Mouse (Mus musculus): ENCODE data around the gene Rac2. TPM values are rescaled to one million over a fixed set of nuclear protein-coding genes. Genes with fewer than 3 reads are reported as not detected.

Gene Rac2
- polyA plus RNA-seq, 1 experiment: 117 TPM

DNA sequence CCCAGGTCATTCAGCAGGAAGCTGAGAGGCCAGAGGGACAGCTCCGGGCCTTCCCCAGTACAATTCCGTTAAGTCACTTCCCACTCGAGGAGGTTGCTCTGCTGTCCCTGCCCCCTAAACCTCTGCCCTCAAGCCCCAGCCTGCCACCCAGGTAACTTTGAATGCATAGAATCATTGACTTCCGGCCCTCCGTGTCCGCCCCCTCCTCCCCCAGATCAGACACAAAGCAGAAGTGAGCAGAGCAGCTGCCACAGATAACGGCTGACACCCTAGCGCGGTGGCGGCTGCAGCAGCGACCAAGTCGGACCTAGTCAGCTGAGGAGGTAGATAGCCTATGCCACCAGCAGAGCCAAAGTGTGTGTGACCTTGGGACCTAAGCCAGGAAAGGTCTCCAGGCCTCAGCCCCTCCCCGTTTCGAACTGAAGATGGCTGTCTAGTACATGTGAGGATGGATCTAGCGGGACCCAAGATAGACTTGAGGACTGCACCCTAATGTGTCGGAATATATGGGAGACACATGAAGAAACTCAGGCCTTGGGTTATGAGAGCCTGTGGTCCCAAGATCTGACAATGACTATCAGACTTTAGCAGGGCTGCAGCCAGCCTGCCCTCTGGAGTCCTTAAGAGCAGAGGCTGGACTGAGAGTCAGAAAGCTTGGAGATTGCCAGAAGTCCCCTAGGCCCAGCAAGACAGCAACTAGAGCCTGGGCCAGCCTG lies 871 bp downstream of the Rac2 start:
- DNase-seq: no peak
- no peak overlapping the region for H3K27ac ChIP-seq (ENCODE audit: insufficient read depth, low read depth, low read length)
- H3K36me3 ChIP-seq (ENCODE audit: control insufficient read depth, insufficient read depth, low read length): no peaks in the 10 kb centered on the region
- H3K4me3 ChIP-seq (ENCODE audit: insufficient read depth, low read depth, low read length): no peak overlapping the region
- H3K27me3 ChIP-seq (replicated peaks; ENCODE audit: control insufficient read depth, insufficient read depth, low read length): no peaks in the 10 kb centered on the region
- WGBS: 51% methylated on average over 16 of the region's 16 CpGs
- TF ChIP-seq POLR2A (IDR thresholded peaks at IDR 0.05; ENCODE audit: low read depth, low read length) (no peak), CTCF (conservative IDR thresholded peaks at IDR 0.05; ENCODE audit: insufficient read depth, insufficient read length, low read depth, low read length) (no peak)
- no peaks in the 10 kb centered on the region for H3K4me1 ChIP-seq (ENCODE audit: control insufficient read depth, insufficient read depth, low read length)

DNA sequence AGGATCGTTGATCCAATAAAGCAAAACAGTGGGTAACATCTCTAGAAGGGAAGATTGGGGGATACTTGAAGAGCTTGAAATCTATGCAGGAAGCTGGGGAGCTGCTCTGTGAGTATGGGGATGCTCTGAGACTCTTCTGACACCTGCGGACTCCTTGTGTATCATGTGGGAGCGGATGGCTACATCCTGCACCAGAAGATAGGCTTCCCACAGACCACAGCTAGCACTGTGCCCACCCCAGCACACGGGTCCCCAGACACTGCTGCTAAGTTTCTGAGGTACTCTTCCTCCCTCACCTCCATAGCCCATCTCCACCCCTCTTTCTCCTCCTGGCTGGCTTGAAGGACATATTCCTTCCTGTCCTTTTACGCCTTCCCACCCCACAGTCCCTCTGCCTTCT lies 2.4 kb downstream of the Rac2 start:
- no peaks in the 10 kb centered on the region for H3K36me3 ChIP-seq (ENCODE audit: control insufficient read depth, insufficient read depth, low read length)
- H3K27me3 ChIP-seq (replicated peaks; ENCODE audit: control insufficient read depth, insufficient read depth, low read length): no peaks in the 10 kb centered on the region
- no peaks in the 10 kb centered on the region for H3K4me1 ChIP-seq (ENCODE audit: control insufficient read depth, insufficient read depth, low read length)
- no peak overlapping the region for H3K4me3 ChIP-seq (ENCODE audit: insufficient read depth, low read depth, low read length)
- H3K27ac ChIP-seq (ENCODE audit: insufficient read depth, low read depth, low read length): no peak overlapping the region
- DNase-seq: no peak
- 97% methylated on average over 5 of the region's 5 CpGs for WGBS
- no peak for TF ChIP-seq CTCF (conservative IDR thresholded peaks at IDR 0.05; ENCODE audit: insufficient read depth, insufficient read length, low read depth, low read length)
- no peak for TF ChIP-seq POLR2A (IDR thresholded peaks at IDR 0.05; ENCODE audit: low read depth, low read length)

DNA sequence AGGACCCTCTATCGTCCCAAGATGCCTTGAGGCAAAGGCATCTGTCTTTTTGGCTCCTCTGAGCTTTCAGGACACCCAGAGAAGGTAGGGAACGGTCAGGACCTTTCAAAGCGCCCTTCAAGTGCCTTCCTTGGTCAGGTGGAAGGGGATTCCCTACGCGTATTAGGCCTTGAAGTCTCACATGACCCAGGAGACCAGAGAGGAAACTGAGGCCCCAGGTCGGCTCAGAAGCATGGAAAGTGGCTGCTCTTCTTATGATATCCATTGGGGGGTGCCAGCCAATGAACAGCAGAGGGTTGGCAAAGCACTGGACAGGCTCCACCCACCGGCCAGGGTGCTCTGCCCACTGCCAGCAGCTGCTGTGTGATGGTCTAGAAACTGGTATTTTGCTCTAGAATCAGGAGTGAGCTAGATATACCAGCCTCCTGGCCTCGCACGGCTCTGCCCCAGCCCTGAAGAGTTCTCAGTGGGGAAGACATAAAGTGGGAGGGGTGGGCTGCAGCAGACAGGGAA lies 4.9 kb downstream of the Rac2 start:
- DNase-seq: no peak
- no peak overlapping the region for H3K27ac ChIP-seq (ENCODE audit: insufficient read depth, low read depth, low read length)
- H3K4me1 ChIP-seq (ENCODE audit: control insufficient read depth, insufficient read depth, low read length): no peaks in the 10 kb centered on the region
- H3K36me3 ChIP-seq (ENCODE audit: control insufficient read depth, insufficient read depth, low read length): no peaks in the 10 kb centered on the region
- WGBS: 78% methylated on average over 9 of the region's 9 CpGs
- H3K27me3 ChIP-seq (replicated peaks; ENCODE audit: control insufficient read depth, insufficient read depth, low read length): no peaks in the 10 kb centered on the region
- no peak overlapping the region for H3K4me3 ChIP-seq (ENCODE audit: insufficient read depth, low read depth, low read length)
- TF ChIP-seq CTCF (conservative IDR thresholded peaks at IDR 0.05; ENCODE audit: insufficient read depth, insufficient read length, low read depth, low read length) (no peak), POLR2A (IDR thresholded peaks at IDR 0.05; ENCODE audit: low read depth, low read length) (no peak)

DNA sequence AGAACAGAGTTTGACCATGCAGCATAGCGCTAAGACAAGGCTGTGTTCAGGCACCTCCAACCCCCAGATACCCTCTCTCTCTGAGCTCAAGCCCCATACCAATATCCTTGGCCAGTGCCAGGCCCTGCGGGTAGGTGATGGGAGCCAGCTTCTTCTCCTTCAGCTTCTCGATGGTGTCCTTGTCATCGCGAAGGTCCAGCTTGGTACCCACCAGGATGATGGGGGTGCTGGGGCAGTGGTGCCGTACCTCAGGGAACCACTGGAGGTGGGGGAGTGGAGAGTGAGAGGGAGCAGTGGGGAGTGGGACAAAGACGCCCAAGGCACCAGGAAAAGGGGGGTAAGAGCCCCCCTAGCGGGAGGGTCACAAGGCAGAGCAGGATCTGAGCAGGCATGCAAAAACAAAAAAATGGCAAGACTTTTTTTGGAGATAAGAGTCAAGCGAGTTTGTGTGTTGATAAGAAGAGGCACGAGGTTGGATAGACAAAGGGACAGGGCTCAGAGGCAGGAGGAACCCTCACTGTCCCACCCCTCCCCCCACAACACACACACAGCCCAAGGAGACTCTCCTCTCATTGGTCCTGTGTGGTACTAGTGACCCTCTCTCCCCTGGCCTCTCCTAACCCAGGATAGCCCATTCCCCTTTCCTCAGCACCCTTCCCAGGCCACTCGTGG lies 7.7 kb downstream of the Rac2 start:
- Histone ChIP-seq H3K27me3 (replicated peaks; ENCODE audit: control insufficient read depth, insufficient read depth, low read length) (no peaks in the 10 kb centered on the region), H3K36me3 (ENCODE audit: control insufficient read depth, insufficient read depth, low read length) (no peaks in the 10 kb centered on the region), H3K4me1 (ENCODE audit: control insufficient read depth, insufficient read depth, low read length) (no peaks in the 10 kb centered on the region), H3K27ac (ENCODE audit: insufficient read depth, low read depth, low read length) (no peak overlapping the region), H3K4me3 (ENCODE audit: insufficient read depth, low read depth, low read length) (no peak overlapping the region)
- no peak for DNase-seq
- 83% methylated on average over 11 of the region's 11 CpGs for WGBS
- TF ChIP-seq CTCF (conservative IDR thresholded peaks at IDR 0.05; ENCODE audit: insufficient read depth, insufficient read length, low read depth, low read length) (no peak), POLR2A (IDR thresholded peaks at IDR 0.05; ENCODE audit: low read depth, low read length) (no peak)

DNA sequence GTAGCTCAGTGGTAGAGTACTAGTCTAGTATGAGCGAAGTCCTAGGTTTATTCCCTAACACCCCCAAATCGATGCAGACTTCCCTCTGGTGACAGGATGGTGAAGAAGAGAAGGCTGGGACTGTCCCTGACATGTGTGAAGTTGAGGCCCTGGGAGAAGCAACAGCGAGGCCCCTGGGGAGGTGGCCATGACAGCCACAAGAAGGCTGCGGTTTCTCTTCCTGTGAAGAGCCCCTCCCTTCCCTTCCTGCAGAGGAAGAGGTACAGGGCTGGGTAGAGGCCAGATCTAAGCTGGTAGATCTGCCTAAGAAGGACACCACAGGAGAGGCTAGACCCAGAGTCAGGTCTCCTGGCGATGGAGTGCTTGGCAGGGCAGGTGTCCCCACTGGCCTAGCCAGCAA lies 8.6 kb downstream of the Rac2 start:
- TF ChIP-seq POLR2A (IDR thresholded peaks at IDR 0.05; ENCODE audit: low read depth, low read length) (no peak), CTCF (conservative IDR thresholded peaks at IDR 0.05; ENCODE audit: insufficient read depth, insufficient read length, low read depth, low read length) (no peak)
- H3K36me3 ChIP-seq (ENCODE audit: control insufficient read depth, insufficient read depth, low read length): no peaks in the 10 kb centered on the region
- no peaks in the 10 kb centered on the region for H3K27me3 ChIP-seq (replicated peaks; ENCODE audit: control insufficient read depth, insufficient read depth, low read length)
- no peaks in the 10 kb centered on the region for H3K4me1 ChIP-seq (ENCODE audit: control insufficient read depth, insufficient read depth, low read length)
- no peak for DNase-seq
- no peak overlapping the region for H3K27ac ChIP-seq (ENCODE audit: insufficient read depth, low read depth, low read length)
- 77% methylated on average over 5 of the region's 5 CpGs for WGBS
- H3K4me3 ChIP-seq (ENCODE audit: insufficient read depth, low read depth, low read length): no peak overlapping the region

DNA sequence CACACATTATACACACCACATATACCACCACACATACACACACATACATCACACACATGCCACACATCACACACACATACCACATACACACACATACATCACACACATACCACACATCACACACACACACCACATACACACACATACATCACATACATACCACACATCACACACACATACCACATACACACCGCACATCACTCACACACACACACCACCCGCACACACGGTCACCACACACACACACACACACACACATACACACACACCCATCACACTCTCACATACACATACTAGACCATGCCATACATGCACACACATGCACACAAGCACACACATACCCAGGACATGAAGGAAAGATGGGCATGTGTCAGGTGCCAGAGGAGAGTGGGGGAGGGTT lies 9.2 kb downstream of the Rac2 start:
- WGBS: 99% methylated on average over 3 of the region's 3 CpGs
- TF ChIP-seq POLR2A (IDR thresholded peaks at IDR 0.05; ENCODE audit: low read depth, low read length): no peak
- TF ChIP-seq CTCF (conservative IDR thresholded peaks at IDR 0.05; ENCODE audit: insufficient read depth, insufficient read length, low read depth, low read length): no peak
- H3K27ac ChIP-seq (ENCODE audit: insufficient read depth, low read depth, low read length): no peak overlapping the region

More for the DNA sequence above, 9.2 kb downstream of the Rac2 start:
- DNase-seq: no peak
- H3K36me3 ChIP-seq (ENCODE audit: control insufficient read depth, insufficient read depth, low read length): no peaks in the 10 kb centered on the region
- no peak overlapping the region for H3K4me3 ChIP-seq (ENCODE audit: insufficient read depth, low read depth, low read length)
- H3K27me3 ChIP-seq (replicated peaks; ENCODE audit: control insufficient read depth, insufficient read depth, low read length): no peaks in the 10 kb centered on the region
- H3K4me1 ChIP-seq (ENCODE audit: control insufficient read depth, insufficient read depth, low read length): no peaks in the 10 kb centered on the region
